Mouse (Mus musculus): ENCODE results near the gene Mroh7.
"Not testable (repeated sequence)": the region's sequence is repeated elsewhere in the genome, so short reads cannot be mapped to it uniquely, and the experiment has no call there.

The Mroh7 gene

DNA sequence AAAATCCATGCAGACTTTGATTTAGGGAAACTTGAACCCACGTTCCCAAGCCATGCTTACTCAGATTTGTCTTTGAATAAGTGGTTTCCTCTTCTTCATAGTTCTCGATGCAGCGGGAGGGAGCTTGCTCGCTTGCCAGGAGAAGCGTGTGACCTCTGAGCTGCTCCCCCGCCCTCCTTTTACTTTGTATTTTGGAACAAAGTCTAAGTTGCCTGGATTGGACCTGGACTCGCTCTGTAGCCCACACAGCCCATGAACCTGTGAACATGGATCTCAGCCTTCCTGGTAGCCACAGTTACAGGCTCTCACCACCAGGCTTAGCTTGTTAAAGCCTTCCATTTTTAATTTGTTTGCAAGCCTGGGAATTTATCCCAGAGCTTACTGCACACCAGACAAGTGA, at the start of gene Mroh7:
TSS of gene Mroh7 (minus strand) at position 112 of the 400 bp plus-strand sequence.
- no peak for DNase-seq (ENCODE audit: low spot score)

DNA sequence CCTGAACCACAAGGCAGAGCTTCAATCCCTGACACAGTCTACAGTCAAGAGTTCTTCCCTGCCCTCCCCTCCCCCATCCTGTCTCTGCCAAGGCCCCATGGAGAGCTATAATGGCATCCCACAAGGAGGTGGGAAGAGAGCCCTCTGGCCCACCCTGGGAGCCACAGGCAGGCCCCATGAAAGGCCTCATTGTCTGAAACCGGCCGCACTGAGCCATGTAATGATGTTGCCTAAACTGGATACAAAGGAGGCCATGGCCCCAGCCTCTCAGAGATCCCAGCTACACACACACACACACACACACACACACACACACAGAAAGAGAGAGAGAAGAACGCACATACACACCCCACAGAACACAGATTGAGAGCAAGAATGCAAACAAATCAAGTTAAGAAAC, 49.3 kb upstream of the Mroh7 start:
- peak; percentile 17 for DNase-seq (ENCODE audit: low spot score)

DNA sequence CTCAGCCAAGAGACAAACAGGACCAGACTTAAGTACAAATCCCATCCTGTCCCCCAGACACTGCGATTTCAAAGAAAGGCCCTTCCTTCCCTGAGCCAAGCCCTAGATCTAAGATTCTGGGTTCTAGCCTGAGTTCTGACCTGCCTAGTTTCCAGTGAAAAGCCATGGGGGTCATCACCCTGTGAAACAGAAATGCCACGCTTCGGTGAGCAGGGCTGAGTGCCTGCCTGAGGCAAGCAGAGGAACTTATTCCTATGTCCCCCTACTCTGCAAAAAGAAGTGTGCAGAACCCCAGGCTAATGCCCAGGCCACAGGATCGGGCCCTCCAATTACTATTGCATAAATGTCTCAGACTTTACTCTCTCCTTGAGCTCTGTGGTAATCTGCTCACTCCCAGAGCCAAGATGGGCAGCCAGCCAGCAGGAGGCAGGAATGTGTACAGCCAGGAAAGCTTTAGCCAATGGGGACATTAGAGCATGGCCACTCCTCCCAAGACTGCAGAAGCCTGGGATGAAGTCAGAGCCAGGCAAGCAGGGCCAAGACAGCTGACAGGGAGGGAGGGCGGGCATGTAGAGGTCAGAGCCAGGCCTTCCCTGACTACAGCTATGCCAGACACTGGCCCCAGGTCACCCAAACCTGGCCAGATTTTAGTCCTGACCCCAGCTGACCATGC, 47.5 kb upstream of the Mroh7 start:
- DNase-seq (ENCODE audit: low spot score): peak; percentile 96

DNA sequence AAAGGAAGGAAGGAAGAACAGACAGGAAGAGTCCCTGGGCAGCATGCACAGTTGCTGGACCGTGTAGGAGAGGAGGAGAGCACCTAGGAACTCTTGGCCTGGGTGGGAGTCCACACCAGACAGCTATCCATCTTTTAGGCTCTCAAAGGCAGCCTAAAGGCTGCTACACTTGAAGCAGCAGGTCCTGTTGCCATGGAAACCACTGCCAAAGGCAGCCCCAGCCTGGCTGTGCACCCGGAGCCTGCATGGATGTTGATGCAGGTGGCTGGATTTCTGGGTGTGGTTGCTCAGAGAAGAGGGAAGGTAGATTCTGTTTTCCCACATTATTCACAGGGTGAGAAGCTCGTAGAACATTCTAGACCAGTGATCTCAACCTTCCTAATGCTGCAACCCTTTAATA, 46.3 kb upstream of the Mroh7 start:
- no peak for DNase-seq (ENCODE audit: low spot score)

DNA sequence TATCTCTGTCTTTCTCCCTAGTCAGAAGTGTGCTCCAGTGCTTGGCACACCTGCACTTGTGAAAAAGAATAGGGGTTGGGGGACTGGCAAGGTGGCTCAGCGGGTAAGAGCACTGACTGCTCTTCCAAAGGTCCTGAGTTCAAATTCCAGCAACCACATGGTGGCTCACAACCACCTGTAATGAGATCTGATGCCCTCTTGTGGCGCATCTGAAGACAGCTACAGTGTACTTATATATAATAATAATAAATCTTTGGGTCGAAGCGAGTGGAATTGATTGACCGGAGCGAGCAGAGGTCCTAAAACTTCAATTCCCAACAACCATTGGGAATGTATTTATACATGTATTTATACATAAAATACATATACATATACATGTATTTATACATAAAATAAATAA, 45.0 kb upstream of the Mroh7 start:
- not testable (repeated sequence) for DNase-seq (ENCODE audit: low spot score)

DNA sequence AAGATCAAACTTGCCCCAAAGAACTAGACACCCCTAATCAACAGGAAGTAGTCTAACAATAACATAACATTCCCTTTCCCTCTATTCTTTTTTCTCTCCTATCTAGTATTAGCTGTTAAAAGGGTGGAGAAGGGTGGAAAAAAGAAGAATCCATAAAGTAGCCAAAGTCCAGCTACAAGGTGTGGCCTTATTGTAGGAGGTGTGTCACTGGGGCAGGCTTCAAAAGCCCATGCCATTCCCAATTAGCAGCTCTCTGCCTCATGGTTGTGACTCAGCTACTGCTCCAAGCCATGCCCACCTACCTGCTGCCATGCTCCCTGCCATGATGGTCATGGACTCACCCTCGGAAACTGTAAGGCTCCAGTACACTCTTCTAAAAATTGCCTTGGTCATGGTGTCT, 41.8 kb upstream of the Mroh7 start:
- no peak for DNase-seq (ENCODE audit: low spot score)

DNA sequence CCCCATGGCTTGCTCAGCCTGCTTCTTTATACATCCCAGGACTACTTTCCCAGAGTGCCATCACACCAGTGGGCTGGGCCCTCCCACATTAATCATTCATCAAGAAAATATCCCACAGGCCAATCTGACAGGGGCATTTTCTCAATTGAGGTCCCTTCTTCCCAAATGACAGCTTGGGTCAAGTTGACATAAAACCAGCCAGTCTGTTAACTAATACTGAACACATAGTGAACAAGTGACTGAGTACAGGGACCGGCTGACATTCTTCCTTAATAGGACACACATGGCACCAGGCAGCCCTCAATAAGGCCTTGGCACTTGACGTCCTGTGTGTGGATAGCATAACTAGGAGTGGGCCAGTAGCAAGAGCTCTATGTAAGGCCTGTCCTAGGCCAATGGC, 38.6 kb upstream of the Mroh7 start:
- no peak for DNase-seq (ENCODE audit: low spot score)

DNA sequence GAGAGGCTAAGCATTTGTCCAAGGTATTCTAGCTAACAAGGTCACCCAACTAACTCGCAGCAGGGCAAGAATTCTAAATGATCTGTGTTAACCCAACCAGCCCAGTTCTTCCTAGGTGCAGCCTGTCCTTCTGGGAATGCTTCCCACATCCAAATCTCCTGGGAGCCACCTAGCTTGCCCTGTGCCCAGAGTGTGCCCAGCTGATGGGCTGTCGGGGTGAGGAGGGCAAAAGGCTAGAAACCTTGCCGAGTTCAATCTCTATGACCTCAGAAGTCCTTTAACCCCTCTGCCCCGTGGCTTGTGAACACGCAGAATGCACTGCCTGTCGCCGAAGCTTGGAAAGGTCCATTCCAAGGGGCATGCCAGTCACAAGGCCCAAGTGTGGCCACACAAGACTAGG, 33.4 kb upstream of the Mroh7 start:
- no peak for DNase-seq (ENCODE audit: low spot score)

DNA sequence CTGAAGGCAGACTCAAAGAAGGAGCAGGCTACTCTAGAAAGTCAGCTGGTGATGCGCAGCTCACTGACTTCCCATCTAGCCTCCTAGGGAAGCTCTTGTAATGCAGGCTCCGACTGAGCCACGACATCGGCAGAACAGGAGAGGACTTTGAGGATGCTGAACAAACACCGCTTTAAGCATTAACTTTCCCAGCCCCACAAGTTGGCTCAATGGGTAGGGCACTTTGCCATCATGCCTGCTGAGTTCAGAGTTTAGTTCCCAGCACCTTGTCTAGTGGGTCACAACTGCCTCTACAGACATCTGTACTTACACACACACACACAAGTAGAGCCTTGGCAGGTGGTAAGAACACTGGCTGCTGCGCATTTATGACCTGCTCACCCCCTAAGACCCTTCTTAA, 21.0 kb upstream of the Mroh7 start:
- DNase-seq (ENCODE audit: low spot score): no peak

DNA sequence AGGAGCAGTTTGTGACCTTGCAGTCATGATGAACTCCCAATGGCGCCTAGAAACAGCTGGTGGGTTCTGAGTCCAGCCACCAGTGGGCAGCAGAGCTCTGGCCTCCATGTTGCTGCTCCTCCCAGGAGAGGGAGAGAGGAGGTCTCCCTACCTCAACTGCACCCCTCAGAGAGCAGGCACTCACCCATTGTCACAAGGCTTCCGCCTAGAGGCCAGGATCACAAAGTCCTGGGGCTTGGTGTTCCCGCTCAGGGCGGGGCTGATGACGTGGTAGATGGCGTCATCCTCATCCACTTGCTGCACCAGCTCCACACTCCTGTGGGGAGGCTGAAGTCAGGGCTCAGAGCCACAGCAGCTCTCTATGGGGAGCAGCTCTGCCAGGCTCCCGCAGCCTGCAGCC, 19.0 kb upstream of the Mroh7 start:
- peak; percentile 29 for DNase-seq (ENCODE audit: low spot score)

DNA sequence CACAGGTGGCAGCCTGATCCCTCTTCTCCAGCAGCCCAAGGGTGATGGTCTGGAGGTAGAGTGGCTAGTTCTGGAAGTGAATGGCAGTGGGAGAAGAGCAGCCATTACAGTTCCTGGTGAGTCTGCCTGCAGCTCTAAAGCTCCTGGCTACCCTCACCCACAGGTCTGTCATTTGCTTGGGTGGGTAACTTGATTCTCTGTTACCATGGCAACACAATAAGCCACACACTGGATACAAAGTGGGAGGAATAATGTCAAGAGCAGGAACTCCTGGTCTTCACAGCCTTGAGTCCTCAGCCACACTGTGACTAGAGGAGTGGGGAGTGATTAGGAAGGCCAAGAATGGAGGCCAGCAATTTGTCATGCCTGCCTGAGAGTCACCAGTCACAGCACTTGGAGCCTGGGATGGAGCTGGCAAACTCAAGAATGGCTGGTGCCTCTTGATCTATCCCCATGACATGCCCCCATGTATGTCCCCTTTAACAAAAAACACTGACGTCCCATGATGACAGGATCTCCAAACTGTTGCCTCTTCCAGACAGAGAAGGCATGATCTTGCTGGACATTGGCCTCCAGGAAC, 16.4 kb upstream of the Mroh7 start:
- no peak for DNase-seq (ENCODE audit: low spot score)

DNA sequence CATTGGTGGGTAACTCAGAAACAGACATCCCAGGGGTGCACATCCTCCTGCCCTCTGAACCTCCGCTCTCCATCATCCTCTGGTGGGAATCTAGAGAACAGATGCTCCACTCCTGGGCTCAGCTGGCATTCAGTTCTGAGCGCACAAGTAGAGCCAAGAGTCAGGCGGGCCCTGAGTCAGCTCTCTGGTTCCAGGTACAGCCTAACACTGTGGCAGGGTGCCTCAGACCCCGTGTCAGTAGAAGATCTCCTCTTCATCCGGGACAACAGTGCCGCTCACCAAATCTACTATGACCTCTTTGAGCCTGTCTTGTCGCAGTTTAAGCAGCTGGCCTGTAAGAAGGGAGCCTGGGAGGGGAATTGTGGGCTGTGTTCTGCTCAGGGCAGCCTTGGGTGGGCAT, 15.1 kb upstream of the Mroh7 start:
- DNase-seq (ENCODE audit: low spot score): no peak

DNA sequence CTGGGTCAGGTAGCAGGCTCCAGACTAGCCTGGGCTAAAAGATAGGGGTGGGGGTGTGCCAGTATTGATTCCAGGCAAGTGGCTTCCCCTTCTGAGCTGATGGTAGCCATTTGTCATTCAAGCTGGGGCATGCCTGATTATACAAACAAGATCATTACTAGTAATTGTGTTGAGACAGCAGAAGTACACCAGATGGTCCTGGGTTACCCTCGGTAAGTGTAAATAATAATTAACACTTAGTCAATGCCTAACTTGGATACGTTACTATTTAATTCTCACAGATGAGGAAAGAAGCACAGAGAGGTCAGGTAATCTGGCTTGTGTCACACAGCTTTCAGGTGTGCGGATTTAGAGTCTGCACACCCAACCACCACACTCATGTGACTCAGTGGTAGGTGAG, 7.2 kb upstream of the Mroh7 start:
- DNase-seq (ENCODE audit: low spot score): no peak

DNA sequence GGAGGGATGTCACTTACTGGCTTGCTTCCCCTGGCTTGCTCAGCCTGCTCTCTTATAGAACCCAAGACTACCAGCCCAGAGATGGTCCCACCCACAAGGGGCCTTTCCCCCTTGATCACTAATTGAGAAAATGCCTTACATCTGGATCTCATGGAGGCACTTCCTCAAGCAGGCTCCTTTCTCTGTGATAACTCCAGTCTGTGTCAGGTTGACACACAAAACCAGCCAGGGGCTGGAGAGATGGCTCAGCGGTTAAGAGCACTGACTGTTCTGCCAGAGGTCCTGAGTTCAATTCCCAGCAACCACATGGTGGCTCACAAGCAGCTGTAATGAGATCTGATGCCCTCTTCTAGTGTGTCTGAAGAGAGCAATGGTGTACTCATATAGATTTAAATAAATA, 6.2 kb upstream of the Mroh7 start:
- DNase-seq (ENCODE audit: low spot score): not testable (repeated sequence)

DNA sequence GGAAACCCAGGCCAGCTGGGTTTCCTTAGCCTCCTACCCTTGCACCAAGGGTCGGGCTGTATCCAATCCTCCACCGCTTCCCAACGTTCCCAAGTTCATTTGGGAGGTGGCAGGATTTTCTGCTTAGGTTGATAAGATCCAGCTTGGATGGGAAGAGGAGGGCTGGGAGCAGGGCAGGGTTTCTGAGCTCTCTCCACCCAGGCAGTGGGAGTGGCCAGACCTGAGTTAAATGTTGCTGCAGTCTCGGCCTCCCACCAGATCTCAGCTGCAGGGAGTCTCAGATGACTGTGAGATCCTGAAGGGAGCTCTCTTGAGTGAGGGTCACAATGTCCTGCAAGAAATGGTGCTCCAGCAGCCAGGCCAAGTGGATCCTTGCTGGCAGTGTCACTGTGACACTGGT, 2.9 kb upstream of the Mroh7 start, which contains the start of gene Fam151a:
TSS of gene Fam151a (plus strand) at position 254 of the 400 bp plus-strand sequence.
- DNase-seq (ENCODE audit: low spot score): no peak

DNA sequence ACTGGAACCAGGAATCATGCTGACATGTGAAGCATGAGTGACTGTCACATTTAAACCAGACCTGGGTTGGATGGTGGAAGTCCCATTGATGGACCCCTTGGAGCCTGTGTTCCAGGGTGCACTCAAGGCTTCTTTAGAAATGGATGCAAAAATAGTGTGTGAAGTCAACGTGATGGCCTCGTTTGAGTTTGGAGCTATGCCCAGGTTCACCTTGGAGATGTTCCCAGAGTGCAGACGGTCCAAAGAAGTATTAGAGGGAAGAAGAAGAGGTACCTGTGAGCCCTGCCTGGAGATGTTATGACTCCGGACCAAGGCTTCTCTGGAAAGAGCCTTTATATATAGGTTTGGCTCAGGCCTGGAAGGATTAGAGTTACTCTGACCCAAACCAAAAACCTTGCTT, 10.1 kb downstream of the Mroh7 start:
- no peak for DNase-seq (ENCODE audit: low spot score)

DNA sequence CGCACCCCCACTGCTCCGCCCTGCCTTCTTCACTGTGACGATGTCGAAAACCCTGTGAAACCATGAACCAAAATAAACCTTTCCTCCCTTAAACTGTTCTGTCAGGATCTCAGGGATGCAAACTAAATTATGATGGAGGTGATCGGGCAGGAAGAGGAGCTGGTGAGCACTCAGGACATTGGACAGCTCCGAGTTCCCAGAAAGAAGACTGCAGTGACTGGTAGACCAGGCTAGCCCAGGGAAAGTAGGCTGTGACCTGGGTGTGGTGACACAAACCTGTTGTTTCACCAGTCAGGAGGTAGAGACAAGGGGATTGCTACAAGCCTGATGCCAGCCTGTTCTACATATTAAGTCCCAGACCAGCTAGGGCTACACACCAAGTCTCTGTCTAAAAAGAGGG, 17.1 kb downstream of the Mroh7 start:
- no peak for DNase-seq (ENCODE audit: low spot score)

DNA sequence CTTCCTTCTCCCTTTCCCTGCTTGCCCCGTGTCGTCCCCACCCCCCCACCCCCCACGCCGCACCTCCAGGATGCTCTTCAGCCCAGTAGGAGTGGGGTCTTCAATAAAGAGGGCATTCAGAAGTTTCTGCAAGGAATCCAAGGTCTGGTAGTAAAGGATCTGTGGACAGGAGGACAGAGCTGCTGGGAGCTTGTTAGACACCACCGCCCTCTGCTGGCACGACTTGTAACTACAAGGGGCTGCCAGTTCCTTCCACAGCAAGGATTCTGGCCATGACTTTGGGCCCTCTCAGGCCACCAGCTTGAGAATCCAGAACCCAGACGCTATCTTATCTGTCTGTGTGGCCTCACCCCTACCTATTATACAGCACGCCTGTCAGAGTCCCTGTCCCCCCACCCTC, 22.3 kb downstream of the Mroh7 start:
- peak; percentile 42 for DNase-seq (ENCODE audit: low spot score)

DNA sequence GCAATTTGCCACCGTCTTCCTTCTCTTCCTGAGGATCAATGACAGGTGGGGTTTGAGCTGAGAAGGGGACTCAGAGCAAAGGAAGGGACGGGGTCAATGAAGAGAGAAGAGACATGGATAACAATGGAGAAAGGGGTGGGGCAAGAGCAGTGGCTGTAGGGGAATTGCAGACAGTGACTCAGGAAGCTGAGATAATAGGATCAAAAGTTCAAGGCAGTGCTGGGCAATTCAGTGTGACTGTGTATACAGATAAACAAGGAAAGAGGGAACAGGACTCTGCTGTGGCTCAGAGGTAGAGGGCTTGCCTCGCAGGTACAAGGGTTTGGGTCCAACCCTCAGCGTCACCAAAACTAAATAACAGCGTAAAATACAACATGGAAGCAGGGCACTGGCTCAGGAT, 22.8 kb downstream of the Mroh7 start:
- DNase-seq (ENCODE audit: low spot score): no peak

DNA sequence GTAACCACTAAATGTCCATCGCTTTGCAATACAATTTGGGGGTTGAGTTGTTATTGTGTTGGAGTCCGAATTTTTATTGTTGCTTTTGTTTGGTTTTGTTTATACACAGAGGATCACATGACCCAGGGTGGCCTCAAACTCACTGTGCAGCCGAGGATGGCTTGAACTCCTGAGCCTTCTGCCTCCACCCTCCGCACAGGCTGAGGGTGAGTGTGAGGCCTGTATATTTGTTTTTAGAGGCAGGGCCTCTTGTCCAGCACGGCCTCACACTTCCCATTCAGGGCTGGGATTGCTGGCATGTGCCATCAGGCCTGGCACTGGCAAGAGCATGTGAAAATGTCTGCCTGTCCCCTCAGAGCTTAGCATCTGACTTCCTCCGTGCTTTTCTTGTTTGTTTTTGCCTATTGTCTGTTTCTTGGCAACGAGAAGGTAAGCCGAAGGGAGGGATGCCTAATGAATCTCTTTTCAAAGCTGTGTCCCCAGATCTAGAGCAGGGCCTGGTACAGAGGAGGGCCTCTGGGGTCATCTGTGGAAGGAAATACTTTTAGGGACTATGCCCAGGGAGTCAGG, 25.5 kb downstream of the Mroh7 start:
- no peak for DNase-seq (ENCODE audit: low spot score)

DNA sequence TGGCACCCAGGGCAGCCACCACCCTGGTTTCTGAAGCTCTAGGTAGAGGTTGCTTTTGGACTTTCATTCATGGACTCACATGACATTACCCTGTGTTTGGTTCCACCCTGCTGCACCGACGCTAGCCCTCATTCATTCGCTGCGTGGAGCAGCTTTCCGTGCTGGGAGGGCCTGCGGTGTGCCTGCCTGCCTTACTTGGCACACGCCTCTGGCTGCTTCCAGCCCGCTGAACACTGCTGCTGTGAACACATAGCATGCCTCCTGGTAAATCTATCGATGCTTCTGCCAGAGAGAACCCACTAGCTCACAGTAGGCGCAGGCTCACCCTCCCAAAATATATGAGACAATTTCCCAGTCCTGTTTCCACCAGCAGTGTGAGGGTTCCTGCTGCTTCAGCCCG, 26.3 kb downstream of the Mroh7 start:
- DNase-seq (ENCODE audit: low spot score): no peak

DNA sequence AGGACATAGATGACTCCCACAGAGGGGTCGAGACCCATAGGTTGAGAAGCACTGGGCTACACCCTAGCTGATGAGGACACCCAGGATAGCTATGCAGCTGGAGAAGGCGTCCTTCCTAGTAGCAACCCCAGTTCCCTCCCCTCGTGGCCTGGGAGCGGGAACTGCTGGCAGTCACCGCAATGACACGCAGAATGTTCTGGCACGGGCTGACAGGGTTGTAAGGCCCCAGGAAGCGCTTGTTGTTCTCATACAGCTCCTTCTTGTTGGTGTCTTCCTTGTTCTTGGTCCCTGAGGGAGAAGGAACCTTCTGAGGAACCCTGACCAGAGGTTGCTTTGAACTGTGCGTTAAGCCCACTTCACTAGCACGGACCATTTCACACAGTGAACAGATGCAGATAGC, 26.8 kb downstream of the Mroh7 start:
- DNase-seq (ENCODE audit: low spot score): no peak

DNA sequence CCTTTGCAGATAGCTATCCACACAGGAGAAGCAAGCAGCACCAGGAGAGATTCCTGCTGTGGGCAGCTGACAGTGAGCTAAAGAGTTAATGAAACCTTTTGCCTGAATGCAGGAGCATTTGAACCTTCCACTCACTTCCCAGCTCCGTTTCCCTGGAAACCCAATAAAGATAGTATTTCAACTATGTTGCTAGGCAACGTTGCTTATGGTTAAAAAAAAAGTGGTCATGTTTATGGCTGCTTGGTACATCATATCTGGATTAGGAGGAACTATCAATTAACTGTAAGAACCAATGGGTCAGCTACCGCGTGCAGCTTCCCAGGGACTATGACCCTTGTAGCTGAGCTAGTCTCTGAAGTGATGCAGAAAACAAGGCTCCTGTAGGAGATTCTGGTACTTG, 29.9 kb downstream of the Mroh7 start:
- DNase-seq (ENCODE audit: low spot score): no peak

DNA sequence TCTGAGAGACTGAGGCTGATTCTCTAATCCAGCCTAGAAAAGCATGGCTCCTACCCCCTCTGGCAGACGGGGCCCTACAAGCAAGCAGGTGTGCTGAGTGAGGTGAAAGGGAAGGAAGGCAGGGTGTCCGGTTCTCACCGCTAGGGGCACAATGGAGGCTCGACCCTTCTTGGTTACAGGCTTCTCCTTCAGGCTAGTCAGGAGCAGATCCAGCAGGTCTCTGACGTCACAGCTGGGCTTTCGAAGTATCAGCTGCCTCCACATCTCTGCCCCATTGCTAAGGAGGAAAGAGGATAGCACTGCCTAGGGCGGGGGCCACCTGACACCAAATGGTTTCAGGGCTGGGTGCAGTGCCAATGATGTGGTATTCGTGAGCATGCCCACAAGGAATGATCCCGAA, 30.7 kb downstream of the Mroh7 start:
- DNase-seq (ENCODE audit: low spot score): no peak

Data from ovary, adult 18-20 months (tissue).